Mouse (Mus musculus) lung, postnatal 36 days (tissue): ENCODE measurements around the gene Tas2r114.

Experiments used
- DNase-seq: peaks from one replicate; pipeline ENCODE4 v3.0.0; 2022; ENCODE audit warnings: mixed read lengths

The Tas2r114 gene

DNA sequence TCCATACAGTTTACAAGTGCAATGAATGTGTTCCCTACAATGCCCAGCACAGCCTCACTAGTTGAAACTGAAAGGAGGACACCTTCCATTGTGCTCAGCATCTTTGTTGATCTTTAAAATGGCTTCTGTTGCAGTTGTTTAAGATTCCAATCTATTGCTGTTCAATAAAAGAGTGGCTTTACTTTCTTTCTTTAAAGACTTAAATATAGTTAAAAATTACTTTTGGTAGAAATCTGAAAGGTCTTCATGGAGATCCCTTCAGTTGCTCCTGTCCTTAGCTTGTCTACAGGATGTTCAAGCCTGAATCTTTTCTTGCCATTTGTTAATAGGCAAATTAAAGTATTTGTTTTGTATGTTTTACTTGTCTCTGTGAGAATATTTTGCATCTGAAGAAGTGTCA, at the start of gene Tas2r114:
Tas2r114 (minus strand) TSS at position 101 of the 400 bp plus-strand sequence.
- no peak for DNase-seq

DNA sequence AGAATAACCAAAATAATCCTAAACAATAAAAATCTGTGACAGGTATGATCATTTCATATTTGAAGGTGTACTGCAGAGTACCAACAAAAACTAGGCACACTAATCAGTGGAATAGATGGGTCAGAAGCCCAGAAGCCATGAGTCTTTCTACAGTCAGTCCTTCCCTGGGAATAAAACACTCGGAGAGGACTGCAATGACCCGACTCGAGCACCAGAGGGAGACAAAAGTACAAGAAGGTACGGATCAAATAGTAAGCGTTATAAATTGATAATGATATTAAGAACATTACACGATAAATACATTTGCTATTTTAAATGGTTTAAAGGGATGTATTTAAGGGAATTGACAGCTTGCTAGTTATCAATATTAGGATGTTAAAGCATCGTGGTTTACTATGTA, 22.9 kb upstream of the Tas2r114 start:
- no peak for DNase-seq

DNA sequence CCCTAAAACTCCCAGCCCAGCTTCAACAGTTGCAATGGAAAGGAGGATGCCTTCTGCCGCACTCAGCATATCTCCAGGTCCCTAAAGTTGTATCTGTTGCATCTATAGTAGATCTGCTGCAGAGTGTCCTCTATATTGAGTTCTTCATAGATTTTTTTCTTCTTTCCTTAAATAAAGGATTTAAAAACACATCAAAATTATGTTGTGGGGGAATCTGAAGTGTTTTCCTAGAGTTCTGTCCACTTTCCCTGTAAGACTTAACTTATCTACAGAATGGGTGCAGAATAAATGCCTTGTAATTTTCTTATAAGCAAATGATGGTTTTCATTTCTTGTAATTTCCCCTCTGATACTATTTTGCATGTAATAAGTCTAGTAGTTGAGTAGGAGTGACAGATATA, 2.5 kb downstream of the Tas2r114 start, which contains the start of gene Tas2r105:
Tas2r105 (minus strand) TSS at position 101 of the 400 bp plus-strand sequence.
- no peak for DNase-seq

DNA sequence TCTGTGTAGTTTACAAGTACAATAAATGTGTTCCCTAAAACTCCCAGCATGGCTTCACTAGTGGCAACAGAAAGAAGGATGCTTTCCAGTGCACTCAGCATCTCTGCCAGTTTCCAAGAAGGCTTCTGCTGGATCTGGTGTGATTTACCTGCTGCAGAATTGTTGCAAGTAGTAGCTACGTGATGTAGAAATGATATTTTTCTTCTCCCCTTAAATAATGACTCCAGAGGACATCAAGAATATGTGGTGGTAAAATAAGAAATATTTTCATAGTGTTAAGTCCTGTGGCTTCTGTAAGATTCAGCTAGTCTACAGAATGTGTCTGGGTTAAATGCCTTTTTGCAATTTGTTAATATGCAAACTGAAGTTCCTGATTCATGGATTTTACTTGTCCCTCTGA, 4.2 kb downstream of the Tas2r114 start, which contains the start of gene Tas2r104:
Tas2r104 (minus strand) TSS at position 101 of the 400 bp plus-strand sequence.
- no peak for DNase-seq

DNA sequence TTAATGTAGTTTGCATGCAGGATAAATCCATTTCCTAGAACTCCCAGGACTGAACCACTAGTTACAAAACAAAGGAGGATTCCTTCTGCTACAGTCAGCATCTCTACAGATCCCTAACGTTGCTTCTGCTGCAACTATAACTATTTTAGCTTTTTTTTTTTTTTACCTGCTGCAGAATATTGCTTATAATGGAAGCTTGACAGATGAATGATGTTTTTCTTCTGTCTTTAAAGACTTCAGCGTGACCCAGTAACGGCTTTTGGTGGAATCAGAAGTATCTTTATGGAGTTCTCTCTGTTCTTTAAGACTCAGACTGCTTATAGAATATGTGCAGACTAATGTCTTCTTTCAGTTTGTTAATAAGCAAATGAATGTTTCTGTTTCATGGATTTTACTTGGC, 11.1 kb downstream of the Tas2r114 start, which contains the start of gene Tas2r106:
Tas2r106 (minus strand) TSS at position 101 of the 400 bp plus-strand sequence.
- no peak for DNase-seq

DNA sequence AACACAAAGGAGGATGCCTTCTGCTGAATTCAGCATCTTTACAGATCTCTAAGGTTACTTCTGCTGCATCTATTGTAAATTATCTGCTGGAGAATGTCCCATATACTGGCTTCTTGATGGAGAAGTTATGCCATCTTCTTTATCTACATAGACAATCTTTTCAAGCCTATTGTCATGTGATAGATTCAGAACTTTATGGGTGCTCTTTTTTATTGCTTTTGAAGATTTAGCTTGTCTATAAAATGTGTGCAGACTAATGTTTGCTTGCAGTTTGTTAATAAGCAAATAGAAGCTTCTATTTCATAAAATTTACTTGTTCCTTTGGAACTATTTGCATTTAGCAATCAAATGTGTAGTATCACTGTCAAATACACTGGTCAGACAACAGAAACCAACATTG, 29.8 kb downstream of the Tas2r114 start, which contains the start of gene Tas2r107:
Tas2r107 (minus strand) TSS at position 101 of the 400 bp plus-strand sequence.
- DNase-seq, result no peak
